ENCODE assay signal across 22 mouse cellular contexts in the genomic region with DNA sequence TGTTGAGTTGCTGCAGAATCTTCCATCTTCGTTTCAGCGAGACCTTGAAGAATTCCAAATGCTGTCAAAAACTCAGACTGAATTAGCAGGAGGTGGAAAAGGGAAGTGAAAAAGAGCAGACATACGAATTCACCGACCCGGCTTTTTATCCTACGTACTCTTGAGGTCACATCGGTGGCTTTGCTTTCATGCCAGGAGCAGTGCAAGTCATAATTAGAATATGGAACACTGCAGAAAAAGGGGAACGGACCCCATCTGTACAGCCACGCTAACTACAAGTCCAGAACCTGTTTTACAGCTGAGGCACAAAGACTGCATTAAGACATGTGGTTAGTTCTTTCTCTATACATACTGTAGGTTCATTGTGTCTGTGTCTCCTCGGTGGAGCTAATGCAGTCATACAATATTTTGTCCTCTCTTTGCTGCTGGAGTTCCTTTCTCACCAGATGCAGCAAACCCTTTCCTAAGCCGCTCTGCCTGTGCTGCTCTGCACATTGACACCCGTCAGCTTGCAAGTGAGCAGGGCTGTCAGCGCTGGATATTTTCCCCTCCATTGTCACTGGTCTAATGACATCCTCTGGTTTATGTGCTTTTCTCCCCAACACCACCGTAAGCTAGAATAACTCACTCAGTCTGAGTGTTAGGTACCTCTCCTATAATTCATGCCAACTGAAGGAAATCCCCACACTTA.
DNase-seq lines count a peak whose midpoint lies in the region; ATAC-seq lines count a peak whose summit lies in the region.
"Had no signal": no experiment of that assay in that cellular context is flagged by ENCODE, and none has a peak within 500 bp of the region (broad histone marks: within the 10 kb centered on the region; RNA-seq: fewer than 3 reads in every experiment).

No protein-coding gene starts in this region.

- ATAC-seq in heart, embryonic 16.5 days (replicated peaks; ENCODE audit: extremely low read depth, insufficient read depth, low FRiP score) = no peak
- ATAC-seq in granulocyte monocyte progenitor cell, adult 5-6 weeks (replicated peaks; ENCODE audit: poor library complexity, severe bottlenecking) = peak; percentile 97
- peak; percentile 77 for ATAC-seq in megakaryocyte, adult 5-6 weeks (ENCODE audit: poor library complexity, severe bottlenecking)
- ATAC-seq: activated CD4-positive, CD25-positive, alpha-beta regulatory T cell, adult 4 months; CD4-positive, CD25-positive, alpha-beta regulatory T cell, adult 4 months; forebrain, embryonic 13.5 days; intestine, embryonic 15.5 days had no signal

- WGBS in heart, embryonic 16.5 days = 55% methylated on average over 14 of the region's 14 CpGs

- H3K9me3 ChIP-seq in heart, embryonic 16.5 days (replicated peaks; ENCODE audit: control insufficient read depth, low read length) = no peaks in the 10 kb centered on the region
- H3K9me3 ChIP-seq: forebrain, embryonic 13.5 days; G1E; hindbrain, embryonic 15.5 days; intestine, embryonic 15.5 days; stomach, embryonic 15.5 days had no signal

- no peaks in the 10 kb centered on the region for H3K36me3 ChIP-seq in heart, embryonic 16.5 days (ENCODE audit: control insufficient read depth, insufficient read depth)
- H3K36me3 ChIP-seq: G1E; hindbrain, embryonic 15.5 days; intestine, embryonic 15.5 days; stomach, embryonic 15.5 days had no signal

- intact Hi-C loops in heart, postnatal 14 days (cut with DNase I) = no loop called here

- H3K27me3 ChIP-seq in heart, embryonic 16.5 days (ENCODE audit: control insufficient read depth, insufficient read depth, low read length) = no peaks in the 10 kb centered on the region
- H3K27me3 ChIP-seq: forebrain, embryonic 13.5 days; hindbrain, embryonic 15.5 days; intestine, embryonic 15.5 days; stomach, embryonic 15.5 days had no signal

- no peak overlapping the region for H3K9ac ChIP-seq in heart, embryonic 16.5 days (ENCODE audit: low read length)
- H3K9ac ChIP-seq: forebrain, embryonic 13.5 days; hindbrain, embryonic 15.5 days; intestine, embryonic 15.5 days; stomach, embryonic 15.5 days had no signal

- no peak overlapping the region for H3K27ac ChIP-seq in heart, embryonic 16.5 days (ENCODE audit: low read length)
- H3K27ac ChIP-seq: forebrain, embryonic 13.5 days; hindbrain, embryonic 15.5 days; intestine, embryonic 15.5 days; stomach, embryonic 15.5 days had no signal

- H3K4me3 ChIP-seq in heart, embryonic 16.5 days (ENCODE audit: low read length) = no peak overlapping the region
- H3K4me3 ChIP-seq: erythroblast, embryonic 14.5 days; forebrain, embryonic 13.5 days; hindbrain, embryonic 15.5 days; intestine, embryonic 15.5 days; stomach, embryonic 15.5 days had no signal

- peak; percentile 7 for DNase-seq in embryo, embryonic 11 days
- DNase-seq in embryo, embryonic 10 days (ENCODE audit: low spot score) = no peak
- no peak for DNase-seq in heart, postnatal 14 days
- no peak for DNase-seq in spleen, adult 18-20 months
- no peak for DNase-seq in spleen, postnatal 14 days (ENCODE audit: low spot score in 2 of 2)
- DNase-seq: adrenal gland, postnatal 10 days; cerebellum, adult 11-12 months; cerebellum, postnatal 14 days; kidney, postnatal 4 days; liver; thymus, adult 18-20 months had no signal

- peak overlapping the region; percentile 2; the same call in 1 of the 2 replicates for H3K4me2 ChIP-seq in heart, embryonic 16.5 days (ENCODE audit: low read depth, low read length)
- H3K4me2 ChIP-seq: forebrain, embryonic 13.5 days; hindbrain, embryonic 15.5 days; intestine, embryonic 15.5 days; stomach, embryonic 15.5 days had no signal

- H3K4me1 ChIP-seq in heart, embryonic 16.5 days (ENCODE audit: control insufficient read depth, insufficient read depth, low read length) = peaks cover 4% of the 10 kb centered on the region; the same call in 1 of the 2 replicates
- H3K4me1 ChIP-seq: hindbrain, embryonic 15.5 days; intestine, embryonic 15.5 days; stomach, embryonic 15.5 days had no signal
